Mouse (Mus musculus) gastrocnemius, adult 8-10 months (tissue): ENCODE results near the gene Ank2. TPM values are rescaled to one million over a fixed set of nuclear protein-coding genes. Genes with fewer than 3 reads are reported as not detected.

Experiments
- DNase-seq, 2 experiments: peaks; one replicate each; pipeline ENCODE4 v3.0.0; 2022; ENCODE audit warnings: low spot score in 2 of 2
- total RNA-seq, 4 experiments: library from RNA; stranded (reverse); gene quantifications; 2 replicates each; pipeline ENCODE4 v1.2.4; 2022

The Ank2 gene
- total RNA-seq, 4 experiments from 2014 or later, result 96.2 to 128 (median 111) TPM

DNA sequence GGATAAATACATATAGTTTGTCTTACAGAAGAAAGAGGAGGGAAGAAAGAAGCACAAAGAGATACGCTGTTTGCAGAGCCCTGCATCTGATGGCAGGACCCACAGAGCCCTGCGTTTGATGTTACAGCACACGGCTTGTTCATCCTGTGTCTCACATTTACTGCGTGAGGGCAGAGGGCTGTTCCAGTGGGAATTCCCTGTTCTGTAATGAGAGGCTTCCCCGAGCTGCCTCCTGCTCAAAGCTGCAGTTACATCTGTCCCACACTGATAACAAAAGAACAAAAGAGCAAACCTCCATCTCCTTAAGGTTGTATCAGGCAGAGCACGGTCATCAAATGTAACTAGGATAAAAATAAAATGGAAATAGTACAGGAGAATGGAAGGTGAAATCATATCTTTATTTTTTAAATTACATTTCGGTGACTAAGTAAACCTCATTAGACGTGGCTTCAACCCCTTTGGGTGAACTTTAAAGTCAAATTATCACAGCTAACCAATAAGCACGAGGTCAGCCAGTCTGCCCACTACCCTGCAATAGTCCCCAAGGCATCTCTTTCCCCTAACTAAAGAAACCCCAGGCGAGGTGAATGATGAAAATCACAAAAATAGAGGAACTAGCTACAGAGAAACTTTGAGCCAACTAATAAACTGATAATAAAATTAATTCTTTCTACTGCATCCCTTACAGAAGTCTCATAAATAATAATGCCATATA is 255.1 kb downstream of the Ank2 start:
- DNase-seq, result no peak

DNA sequence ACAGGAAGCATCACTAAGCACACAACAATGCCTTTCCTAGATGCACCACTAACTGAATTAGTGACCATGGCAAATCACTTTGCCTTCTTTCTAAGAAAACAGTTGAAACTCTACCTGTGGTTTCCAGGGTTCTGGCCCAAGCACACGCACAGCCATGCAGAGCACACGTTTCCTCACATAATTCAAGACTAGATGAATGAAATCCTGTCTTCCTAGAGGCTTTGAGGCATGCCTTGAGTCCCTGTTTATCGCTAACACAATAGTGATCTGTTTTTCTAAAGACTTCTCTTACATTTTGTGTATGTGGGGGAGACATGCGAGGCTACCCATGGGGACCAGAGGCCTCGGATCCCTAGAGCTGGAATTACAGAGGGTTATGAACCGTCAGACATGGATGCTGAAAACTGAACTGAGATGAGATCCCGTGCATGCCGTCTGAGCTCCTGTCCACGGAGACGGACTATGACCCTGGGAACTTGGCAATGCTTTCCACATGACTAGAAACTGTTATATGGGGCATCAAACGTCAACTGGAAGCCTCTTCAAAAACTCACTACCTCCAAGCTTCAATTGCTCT is 256.8 kb downstream of the Ank2 start:
- DNase-seq, result no peak

DNA sequence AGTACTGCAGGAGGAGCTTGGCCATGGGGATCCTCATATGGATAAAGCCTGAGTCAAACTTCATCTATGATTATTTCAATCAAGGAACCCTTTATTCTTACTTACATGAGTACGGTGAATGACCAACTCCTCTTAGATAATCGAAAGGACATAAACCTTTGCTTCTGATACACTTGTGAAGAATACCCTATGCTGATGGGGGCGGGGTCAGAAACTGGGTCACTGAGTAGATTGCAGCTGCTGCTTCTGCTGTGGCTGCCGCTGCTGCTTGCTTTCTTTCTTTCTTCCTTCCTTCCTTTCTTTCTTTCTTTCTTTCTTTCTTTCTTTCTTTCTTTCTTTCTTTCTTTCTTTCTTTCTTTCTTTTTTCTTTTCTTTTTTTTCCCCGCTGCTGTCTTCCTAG is 263.9 kb downstream of the Ank2 start:
- DNase-seq, result no peak

DNA sequence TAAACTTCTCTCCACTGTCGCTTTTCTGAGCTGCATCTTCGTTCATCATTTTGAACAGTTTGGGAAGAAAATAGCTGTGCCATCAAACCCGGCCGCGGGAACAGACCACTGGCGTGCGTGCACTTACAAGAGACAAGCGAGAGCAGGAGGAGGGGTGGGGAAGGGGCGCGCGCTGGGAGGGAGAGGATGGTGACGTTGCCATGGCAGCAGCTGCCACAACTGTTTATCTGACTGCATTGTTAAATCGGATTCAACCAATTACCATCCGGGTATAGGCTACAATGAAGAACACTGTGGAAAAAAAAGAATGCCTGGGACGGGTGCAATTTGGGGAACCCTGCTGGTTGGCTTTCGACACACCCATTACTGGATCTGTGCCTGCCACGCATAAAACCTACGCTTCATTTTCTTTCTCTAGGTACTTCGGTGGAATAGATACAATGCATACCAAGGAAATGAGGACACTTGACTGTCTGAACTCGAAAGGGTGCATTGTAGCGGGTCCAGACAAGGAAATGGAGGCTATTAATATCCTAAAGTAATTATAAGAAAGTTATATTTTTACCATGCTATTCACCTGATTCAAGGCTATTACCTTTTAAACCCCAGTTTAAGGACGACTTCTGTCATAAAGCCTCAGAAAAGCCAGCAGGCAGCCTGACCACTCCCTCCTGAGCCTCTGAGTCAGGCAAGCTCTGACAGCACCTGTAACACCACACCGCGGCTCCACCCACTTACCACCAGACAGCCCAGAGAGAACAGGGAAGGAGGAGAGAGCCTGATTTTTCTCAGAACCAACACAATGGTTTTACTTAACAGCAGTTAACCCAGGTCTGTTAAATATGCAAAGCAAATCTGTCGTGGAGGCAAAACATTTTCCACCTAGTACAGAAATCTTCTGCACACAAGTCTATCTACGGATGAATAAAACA is 273.1 kb downstream of the Ank2 start:
- DNase-seq, result no peak

- DNase-seq, result no peak
Observed at GRCm38 (mm10) chr3:127225167-127225798, 273.9 kb downstream of the Ank2 start.

DNA sequence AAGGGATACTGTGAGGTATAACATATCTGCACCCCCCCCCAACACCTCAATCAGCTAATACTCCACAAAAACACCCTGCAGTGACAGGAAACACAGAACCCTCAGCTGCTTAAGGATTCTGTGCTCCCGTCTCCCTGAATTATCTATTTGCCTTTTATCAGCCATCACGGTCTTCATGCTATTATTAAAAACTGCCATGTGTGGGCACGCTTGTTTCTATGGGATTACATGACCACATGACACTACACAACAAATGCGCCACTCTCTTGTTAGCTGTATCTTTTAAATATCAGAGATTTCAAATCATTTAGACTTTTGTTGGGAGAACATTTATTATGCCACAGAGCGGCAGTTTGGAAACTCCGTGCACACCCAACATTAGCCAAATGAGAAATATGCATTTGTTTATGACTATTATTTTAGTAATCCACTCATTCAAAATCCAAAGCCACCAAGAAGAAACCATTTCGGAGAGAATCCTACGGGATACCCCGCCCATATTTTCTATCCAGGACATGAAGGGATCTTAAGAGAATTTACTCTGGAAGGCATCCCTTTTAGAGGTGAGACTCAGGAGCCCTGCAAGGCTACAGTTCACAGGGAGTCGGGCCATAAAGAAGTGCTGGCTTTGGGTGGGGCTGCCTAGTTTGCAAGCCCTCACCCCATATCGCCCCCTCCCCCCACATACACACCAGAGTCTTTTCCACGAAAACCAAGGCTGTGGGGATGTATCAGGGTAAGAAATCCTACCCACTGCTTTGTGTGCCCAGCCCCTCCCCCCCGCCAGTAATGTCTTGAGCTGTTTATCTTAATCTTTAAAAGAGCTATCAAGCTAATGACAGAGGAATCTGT is 274.6 kb downstream of the Ank2 start:
- no peak for DNase-seq

DNA sequence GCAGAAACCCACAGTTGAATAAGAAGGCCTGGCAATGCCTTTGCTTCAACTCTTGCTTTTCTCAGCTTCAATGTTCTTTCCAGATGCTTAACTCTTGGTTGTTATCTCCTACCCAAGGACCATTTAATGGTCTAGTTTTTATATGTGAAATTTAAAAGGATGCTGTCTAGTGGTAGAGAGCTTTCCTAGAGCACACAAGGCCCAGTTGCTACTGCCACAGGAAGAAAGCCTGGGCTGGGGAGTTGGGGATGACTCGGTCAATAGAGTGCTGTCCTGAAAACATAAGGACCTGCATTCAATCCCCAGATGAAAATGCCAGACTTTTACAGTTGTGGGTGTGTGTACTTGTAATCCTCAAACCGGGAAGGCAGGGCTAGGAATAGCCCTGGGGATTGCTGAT is 277.1 kb downstream of the Ank2 start:
- DNase-seq, result no peak

GRCm38 (mm10) chr3:127220859-127221258 is 278.3 kb downstream of the Ank2 start:
- DNase-seq, result no peak

- no peak for DNase-seq
Observed at GRCm38 (mm10) chr3:127213534-127213933, 285.6 kb downstream of the Ank2 start.

- no peak for DNase-seq
Observed at GRCm38 (mm10) chr3:127211119-127211518, 288.0 kb downstream of the Ank2 start.

DNA sequence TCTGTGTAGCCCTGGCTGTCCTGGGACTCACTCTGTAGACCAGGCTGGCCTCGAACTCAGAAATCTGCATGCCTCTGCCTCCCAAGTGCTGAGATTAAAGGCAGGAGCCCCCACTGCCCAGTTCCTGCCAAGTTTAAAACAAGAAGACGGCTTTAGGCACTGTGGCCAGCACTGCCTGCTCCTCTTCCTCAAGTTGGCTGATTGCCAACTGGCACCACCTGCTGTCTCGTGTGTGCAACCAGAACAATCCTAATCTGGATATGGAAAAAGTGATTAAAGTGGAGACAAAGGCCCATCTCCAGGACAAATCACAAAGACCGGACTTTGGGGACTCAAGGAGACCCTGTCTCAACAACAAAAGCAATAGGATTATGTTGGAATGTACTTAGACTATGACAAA is 288.6 kb downstream of the Ank2 start:
- no peak for DNase-seq

DNA sequence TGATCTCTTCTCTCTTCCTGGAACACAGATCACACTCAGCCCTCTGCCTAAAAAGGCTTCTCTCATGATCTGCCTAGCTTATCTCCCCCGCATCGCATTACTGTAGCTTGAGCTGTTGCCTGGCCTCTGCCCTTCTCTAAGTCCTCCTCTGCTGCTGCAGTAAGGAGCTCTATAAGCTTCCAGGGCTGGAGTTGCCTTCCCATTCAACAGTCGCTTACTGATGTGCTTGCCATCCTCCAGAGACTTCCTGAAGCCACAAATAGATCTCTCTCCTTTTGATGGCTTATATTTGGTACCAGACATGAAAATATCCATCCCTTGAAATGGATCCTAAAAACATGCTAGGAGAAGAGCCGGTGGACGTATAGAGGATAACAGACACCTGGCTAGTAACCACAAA is 290.3 kb downstream of the Ank2 start:
- DNase-seq, result no peak

- no peak for DNase-seq
Observed at GRCm38 (mm10) chr3:127205883-127206434, 293.2 kb downstream of the Ank2 start.

DNA sequence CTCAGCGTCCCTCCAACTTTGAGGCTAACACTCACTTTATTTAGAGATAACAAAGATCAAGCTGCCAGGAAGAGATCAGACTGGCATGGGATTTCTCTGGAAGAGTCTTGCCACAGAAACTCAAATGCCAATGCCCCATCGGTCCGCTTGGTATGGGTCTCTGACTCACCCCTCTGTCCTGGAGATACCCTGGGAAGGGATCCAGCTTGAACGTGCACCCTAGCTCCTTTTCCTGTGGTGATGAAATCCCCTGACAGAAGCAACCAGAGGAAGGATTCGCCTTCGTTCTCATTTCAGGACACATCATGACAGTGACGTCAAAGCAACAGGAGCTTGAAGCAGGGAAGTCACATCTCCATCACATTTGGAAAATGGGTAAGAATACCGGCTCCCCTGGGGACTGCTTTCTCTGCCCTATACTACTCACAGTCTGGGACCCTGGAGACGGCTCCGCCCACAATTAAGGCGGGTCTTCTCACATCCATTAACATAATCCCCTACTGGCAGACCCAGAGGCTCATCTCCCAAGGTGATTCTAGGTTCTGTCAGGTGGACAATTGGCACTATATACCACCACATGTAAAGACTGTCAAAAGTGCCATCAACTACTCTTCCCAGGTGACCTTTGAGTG is 296.6 kb downstream of the Ank2 start:
- no peak for DNase-seq

GRCm38 (mm10) chr3:127200789-127201188 is 298.4 kb downstream of the Ank2 start:
- no peak for DNase-seq

DNA sequence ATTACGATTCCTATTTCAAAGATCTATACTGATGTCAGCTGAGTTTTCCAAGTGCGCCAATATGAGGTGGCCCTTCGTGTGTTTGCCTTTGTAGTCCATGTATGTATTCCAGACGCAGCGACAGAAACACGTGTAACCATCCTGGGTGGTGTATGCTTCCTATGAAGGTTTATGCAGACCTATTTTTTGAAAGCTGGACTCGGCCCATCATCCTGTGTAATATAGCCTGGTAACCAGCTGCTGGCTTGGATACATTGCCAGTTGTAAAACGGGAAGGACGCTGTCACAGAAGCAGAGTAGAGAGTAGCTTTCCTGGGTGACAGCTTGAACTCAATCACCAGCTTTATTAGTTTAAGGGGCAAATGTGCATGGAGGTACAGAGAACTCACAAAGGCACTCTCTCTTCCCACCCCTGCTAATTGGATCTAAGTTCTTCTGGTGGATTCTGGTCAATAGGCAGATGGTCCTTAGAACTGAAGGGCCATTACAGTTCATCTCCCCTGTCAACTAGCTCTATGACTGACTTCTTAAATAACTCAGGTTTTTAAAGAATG is 300.0 kb downstream of the Ank2 start:
- no peak for DNase-seq

DNA sequence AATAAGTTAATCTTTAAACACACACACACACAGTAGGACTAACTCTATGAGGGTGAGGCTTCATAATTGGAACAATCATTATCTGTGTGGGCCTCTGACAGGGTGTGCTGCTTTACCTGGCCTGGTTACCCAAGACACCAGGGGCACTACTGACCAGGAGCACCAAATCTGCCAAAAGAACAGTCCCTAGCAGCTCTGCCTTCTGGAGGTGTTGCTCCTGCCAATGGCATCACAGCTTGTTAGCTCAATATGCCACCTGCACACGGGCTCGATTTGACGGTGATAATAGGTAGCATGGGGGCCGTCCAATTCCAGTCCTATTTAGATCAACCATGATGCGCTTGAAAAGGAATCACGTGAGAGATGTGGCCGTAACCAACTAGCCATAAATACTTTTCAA is 300.5 kb downstream of the Ank2 start:
- DNase-seq, result no peak

DNA sequence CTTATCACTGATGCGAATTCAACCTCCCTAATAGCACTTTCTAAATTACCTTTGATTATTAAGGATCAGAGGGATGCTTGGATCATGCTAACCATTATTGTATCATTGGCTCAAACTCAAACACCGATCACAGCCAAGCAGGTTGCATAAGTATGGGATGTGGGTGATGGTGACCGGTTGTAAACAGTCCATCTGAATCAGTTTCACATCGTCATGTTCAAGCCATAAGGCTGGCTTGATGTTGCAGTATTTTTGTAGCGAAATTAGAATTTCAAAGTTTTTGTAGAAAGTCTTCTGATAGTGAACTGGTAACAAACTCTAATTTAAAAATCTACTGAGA is 310.4 kb downstream of the Ank2 start:
- DNase-seq, result no peak

- no peak for DNase-seq
Observed at GRCm38 (mm10) chr3:127188086-127188788, 310.9 kb downstream of the Ank2 start.
